Mouse (Mus musculus) neutrophil, adult 5-6 weeks (primary cell): Measurements from ENCODE around the gene Gid8. TPM values are rescaled to one million over a fixed set of nuclear protein-coding genes. Genes with fewer than 3 reads are reported as not detected.
"Not testable (repeated sequence)": the region's sequence is repeated elsewhere in the genome, so short reads cannot be mapped to it uniquely, and the experiment has no call there.

Source experiments
- ATAC-seq: fragments of 151-379, 151-347 bp; 2 replicates; pipeline ENCODE4 v1.8.0; 2017; ENCODE audit warnings: mild to moderate bottlenecking, moderate TSS enrichment; ENCODE audit not compliant: insufficient number of reproducible peaks, poor library complexity, low FRiP score, severe bottlenecking; ENCODE audit errors: extremely low read depth
- total RNA-seq: library from RNA; stranded (forward); fragments of 200-1000 nt; gene quantifications from 2 replicates; pipeline ENCODE4 v1.2.3, GENCODE M21; 2017

Gid8 gene
- total RNA-seq, 1 experiment from 2014 or later = 77.9 TPM

- no peak for ATAC-seq
Measured at GRCm38 (mm10) chr2:180705975-180706374, 3.9 kb upstream of the Gid8 start.

GRCm38 (mm10) chr2:180709023-180709922 lies 644 bp upstream of the Gid8 start:
- no peak for ATAC-seq

- no peak for ATAC-seq
Measured at GRCm38 (mm10) chr2:180710276-180711155, 599 bp downstream of the Gid8 start.

- no peak for ATAC-seq
Measured at GRCm38 (mm10) chr2:180711527-180711926, 1.6 kb downstream of the Gid8 start.

- ATAC-seq = no peak
Measured at GRCm38 (mm10) chr2:180712037-180712689, 2.2 kb downstream of the Gid8 start.

- not testable (repeated sequence) for ATAC-seq
Measured at GRCm38 (mm10) chr2:180722748-180723147, 12.8 kb downstream of the Gid8 start.

GRCm38 (mm10) chr2:180723865-180724264 lies 13.9 kb downstream of the Gid8 start:
- ATAC-seq = no peak

- ATAC-seq = peak; percentile 33; the same call in 1 of the 2 replicates
Measured at GRCm38 (mm10) chr2:180724585-180725413, 14.9 kb downstream of the Gid8 start, which contains the start of gene Slc17a9. Gene Slc17a9, plus strand, starts transcription at chr2:180725263.

- no peak for ATAC-seq
Measured at GRCm38 (mm10) chr2:180725414-180725778, 15.5 kb downstream of the Gid8 start.

GRCm38 (mm10) chr2:180725856-180726629 lies 16.1 kb downstream of the Gid8 start:
- ATAC-seq = no peak

- ATAC-seq = peak; percentile 68
Measured at GRCm38 (mm10) chr2:180726658-180727442, 16.9 kb downstream of the Gid8 start.

GRCm38 (mm10) chr2:180727613-180728021 lies 17.7 kb downstream of the Gid8 start:
- no peak for ATAC-seq

GRCm38 (mm10) chr2:180731036-180731435 lies 21.1 kb downstream of the Gid8 start:
- ATAC-seq = no peak

GRCm38 (mm10) chr2:180731984-180732383 lies 22.1 kb downstream of the Gid8 start:
- peak; percentile 14; the same call in 1 of the 2 replicates for ATAC-seq

GRCm38 (mm10) chr2:180735232-180735631 lies 25.3 kb downstream of the Gid8 start:
- no peak for ATAC-seq

- ATAC-seq = no peak
Measured at GRCm38 (mm10) chr2:180737984-180738383, 28.1 kb downstream of the Gid8 start.

- peak; percentile 71 for ATAC-seq
Measured at GRCm38 (mm10) chr2:180740349-180740748, 30.4 kb downstream of the Gid8 start.
